Mouse (Mus musculus): ENCODE data around the gene 1700017B05Rik. TPM values are rescaled to one million over a fixed set of nuclear protein-coding genes. Genes with fewer than 3 reads are reported as not detected.
A peak's percentile ranks its signal among the peaks of the same experiment; 100 is the strongest.
"Not testable (repeated sequence)": the region's sequence is repeated elsewhere in the genome, so short reads cannot be mapped to it uniquely, and the experiment has no call there.

Gene 1700017B05Rik
- total RNA-seq (2021): 10 to 100 TPM; 21.2 to 21.5 TPM

- intact Hi-C loops (cut with DNase I): loop anchor here (2.0 kb wide), 2 partner anchors 59 to 89 kb away; no protein-coding TSS in a partner anchor
- peak; percentile 82 to 85 for DNase-seq
These were observed at the start of gene 1700017B05Rik for GRCm38 (mm10) chr9:57261913-57262794. Gene 1700017B05Rik (minus strand): TSS chr9:57262612.

- no peak for DNase-seq
- intact Hi-C loops (cut with DNase I): no loop called here
These were observed 48.5 kb upstream of the 1700017B05Rik start for GRCm38 (mm10) chr9:57310895-57311294.

- intact Hi-C loops (cut with DNase I): no loop called here
- DNase-seq: no peak
These were observed 46.9 kb upstream of the 1700017B05Rik start for GRCm38 (mm10) chr9:57309353-57309752.

- no peak for DNase-seq
- intact Hi-C loops (cut with DNase I): no loop called here
These were observed 45.0 kb upstream of the 1700017B05Rik start for GRCm38 (mm10) chr9:57307456-57307855.

DNA sequence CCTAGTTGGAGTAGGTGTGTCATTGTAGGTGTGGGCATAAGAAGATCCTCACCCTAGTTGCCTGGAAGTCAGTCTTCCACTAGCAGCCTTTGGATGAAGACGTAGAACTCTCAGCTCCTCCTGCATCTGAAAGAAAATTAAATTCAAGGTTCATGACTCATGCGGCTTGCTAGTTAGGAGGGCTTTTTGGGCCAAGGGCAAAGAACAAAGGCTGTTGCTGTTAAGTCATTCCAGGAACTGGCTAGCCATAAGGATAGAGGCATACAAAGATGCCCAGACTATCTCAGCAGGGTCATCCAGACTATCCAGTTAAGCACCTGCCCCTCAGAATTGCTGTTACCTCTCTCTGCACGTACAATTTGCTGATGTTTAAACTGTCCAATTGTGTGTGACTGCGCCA lies 42.3 kb upstream of the 1700017B05Rik start:
- intact Hi-C loops (cut with DNase I); DNase-seq: not testable (repeated sequence)

GRCm38 (mm10) chr9:57304251-57304650 lies 41.8 kb upstream of the 1700017B05Rik start:
- intact Hi-C loops (cut with DNase I): no loop called here

GRCm38 (mm10) chr9:57303356-57303755 lies 40.9 kb upstream of the 1700017B05Rik start:
- intact Hi-C loops (cut with DNase I): no loop called here
- no peak for DNase-seq

More at GRCm38 (mm10) chr9:57304251-57304650, 41.8 kb upstream of the 1700017B05Rik start:
- DNase-seq: no peak

DNA sequence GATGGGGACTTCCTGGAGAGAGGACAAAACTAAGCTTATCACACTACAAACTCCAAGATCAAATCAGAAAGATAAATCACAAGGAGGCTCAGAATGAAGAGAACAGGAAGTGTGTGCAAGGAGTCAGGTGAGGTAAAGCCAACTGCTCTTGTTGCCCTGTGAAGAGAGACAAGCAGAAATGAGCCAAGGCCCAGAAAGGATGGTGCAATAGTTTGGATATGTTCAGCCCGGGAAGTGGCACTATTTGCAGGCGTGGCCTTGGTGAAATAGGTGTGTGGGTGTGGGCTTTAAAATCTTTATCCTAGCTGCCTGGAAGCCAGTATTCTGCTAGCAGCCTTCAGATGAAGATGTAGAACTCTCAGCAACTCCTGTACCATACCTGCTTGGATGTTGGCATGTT lies 38.4 kb upstream of the 1700017B05Rik start:
- intact Hi-C loops (cut with DNase I): no loop called here
- no peak for DNase-seq

DNA sequence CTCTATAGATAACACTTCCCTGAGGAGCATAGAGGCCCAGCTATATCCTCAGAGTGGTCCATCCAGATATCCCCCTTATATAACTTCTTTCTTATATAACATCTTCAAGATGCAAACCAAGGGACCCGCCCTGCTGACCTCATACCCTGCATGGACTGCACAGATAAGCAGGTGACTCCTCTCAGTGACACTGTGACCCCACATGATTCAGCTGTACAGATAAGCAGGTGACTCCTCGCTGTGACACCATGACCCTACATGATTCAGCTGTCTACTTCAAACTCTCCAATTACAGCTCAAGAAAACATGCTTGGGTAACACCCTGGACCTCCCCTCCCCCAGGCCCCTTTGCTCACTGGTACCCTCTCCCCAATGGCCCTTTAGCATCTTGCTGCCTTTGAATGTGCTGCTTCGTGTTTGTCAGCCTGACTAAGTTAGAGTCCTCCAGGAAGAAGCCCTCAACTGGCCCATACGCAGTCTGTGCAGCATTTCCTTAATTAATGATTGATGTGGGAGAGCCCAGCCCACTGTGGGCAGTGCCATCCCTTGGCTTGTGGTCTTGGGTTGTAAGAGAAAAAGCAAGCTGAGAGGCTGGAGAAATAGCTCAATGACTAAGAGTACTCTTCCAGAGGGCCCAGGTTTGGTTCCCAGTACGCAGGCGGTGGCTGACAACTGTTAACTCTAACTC lies 37.5 kb upstream of the 1700017B05Rik start:
- intact Hi-C loops (cut with DNase I): no loop called here
- DNase-seq: no peak

- DNase-seq: no peak
- intact Hi-C loops (cut with DNase I): no loop called here
These were observed 35.5 kb upstream of the 1700017B05Rik start for GRCm38 (mm10) chr9:57297938-57298337.

DNA sequence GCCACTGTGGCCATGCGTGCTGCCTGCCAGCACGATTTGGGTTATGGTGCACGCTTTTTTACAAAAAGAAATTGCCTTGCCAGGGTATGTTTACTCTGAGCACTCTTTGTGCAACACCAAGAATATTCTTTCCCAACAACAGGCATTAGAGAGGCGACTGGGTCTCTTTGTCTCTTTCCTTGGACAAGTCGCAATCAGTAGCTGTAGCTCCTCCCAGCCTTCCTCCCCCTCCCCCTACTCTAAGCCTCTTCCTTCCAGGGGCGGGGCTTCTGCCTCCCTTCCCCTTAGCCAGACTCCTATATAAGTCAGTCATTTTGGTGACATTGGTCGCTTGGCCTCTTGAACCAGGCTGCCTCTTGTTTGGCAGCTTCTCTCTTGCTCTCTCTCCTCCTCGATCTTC lies 33.9 kb upstream of the 1700017B05Rik start:
- no peak for DNase-seq
- intact Hi-C loops (cut with DNase I): no loop called here

DNA sequence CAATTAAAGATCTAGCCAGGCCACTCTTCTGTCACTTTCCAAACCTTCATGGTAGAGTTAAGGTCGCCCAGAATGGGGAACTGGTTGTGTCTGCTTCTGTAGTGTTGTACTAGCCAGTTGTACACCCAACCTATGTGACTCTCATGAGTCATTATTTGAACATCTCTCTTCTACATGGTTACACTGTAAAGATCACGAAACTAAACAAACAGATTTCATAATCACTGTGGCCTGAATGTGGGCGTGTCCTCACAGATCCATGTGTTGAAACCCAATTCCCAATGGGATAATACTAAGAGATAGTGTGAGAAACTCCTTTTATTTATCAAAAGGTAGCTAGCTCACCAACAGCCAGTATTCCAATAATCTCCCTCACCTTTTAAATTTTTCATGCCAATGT lies 33.3 kb upstream of the 1700017B05Rik start:
- DNase-seq: no peak
- intact Hi-C loops (cut with DNase I): no loop called here

DNA sequence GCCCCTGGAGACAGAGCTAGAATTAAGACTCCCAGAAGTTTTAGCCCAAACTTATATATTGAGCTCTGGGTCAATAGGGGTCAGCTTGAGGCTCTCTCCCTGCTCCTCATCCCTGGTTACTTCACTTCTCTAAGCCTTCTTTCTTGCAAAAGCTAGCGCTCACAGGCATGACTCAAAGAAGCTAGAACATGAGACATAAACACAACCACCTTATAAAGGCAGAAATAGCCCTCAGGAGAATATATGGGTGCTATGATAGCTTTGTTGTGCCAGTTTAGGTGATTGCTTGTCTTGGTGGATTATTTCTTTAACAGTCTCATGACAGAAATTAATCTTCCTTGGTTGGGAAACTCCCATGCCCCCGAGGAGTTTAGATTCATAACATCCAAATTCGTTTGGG lies 32.5 kb upstream of the 1700017B05Rik start:
- no peak for DNase-seq
- intact Hi-C loops (cut with DNase I): no loop called here

GRCm38 (mm10) chr9:57287183-57287582 lies 24.8 kb upstream of the 1700017B05Rik start:
- intact Hi-C loops (cut with DNase I): no loop called here
- no peak for DNase-seq

DNA sequence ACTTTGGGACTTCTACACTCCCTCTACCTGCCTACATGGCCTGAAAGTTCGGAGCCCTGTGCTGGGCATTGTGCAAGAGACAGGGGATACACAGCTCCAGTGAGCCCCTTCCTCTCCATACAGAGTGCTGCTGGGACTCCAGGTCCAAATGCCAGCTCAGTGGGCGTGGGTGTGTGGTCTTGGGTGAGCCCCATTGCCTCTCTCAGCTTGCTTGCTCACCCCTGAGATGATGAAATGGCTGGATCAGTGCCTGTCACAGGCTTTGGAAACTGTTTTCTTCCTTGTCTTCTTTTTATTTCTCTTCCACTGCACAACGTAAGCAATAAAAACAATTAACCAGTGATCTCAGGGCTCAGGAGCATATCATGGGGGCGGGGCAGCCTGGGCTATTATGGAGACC lies 20.9 kb upstream of the 1700017B05Rik start:
- DNase-seq: no peak
- intact Hi-C loops (cut with DNase I): no loop called here

- no peak for DNase-seq
- intact Hi-C loops (cut with DNase I): no loop called here
These were observed 20.3 kb upstream of the 1700017B05Rik start for GRCm38 (mm10) chr9:57282686-57283085.

GRCm38 (mm10) chr9:57281549-57281948 lies 19.1 kb upstream of the 1700017B05Rik start:
- intact Hi-C loops (cut with DNase I): no loop called here
- no peak for DNase-seq

DNA sequence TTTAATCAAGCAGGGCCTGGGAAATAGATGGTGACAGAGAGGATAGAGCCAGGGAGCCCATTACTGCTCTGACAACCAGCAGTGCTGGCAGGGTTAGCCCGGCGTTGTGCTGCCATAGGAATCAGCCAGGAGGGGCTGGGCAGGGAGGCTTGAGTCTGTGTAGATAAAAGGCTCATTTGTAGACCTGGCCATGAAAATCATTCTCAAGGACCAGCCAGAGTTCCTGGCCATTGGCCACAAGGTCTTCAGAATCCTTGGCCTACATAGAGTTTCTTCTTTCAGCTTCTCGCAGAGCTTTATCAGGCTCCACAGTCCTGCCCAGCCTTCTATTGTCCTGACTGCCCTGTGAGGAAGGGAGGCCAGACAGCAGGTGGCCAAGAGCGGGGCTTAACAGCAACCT lies 17.0 kb upstream of the 1700017B05Rik start:
- no peak for DNase-seq
- intact Hi-C loops (cut with DNase I): no loop called here

- intact Hi-C loops (cut with DNase I): no loop called here
- no peak for DNase-seq
These were observed 15.9 kb upstream of the 1700017B05Rik start for GRCm38 (mm10) chr9:57278268-57278667.

- intact Hi-C loops (cut with DNase I): no loop called here
- DNase-seq: peak; percentile 76 to 84
These were observed 13.9 kb upstream of the 1700017B05Rik start for GRCm38 (mm10) chr9:57276311-57276710.

GRCm38 (mm10) chr9:57273805-57274494 lies 11.5 kb upstream of the 1700017B05Rik start:
- intact Hi-C loops (cut with DNase I): no loop called here
- DNase-seq: no peak

Measured in heart, postnatal 10 days (tissue).